Mouse (Mus musculus) liver, embryonic 12.5 days (tissue): Measurements from ENCODE around the gene Slc5a5. TPM values are rescaled to one million over a fixed set of nuclear protein-coding genes. Genes with fewer than 3 reads are reported as not detected.
A peak's percentile ranks its signal among the peaks of the same experiment; 100 is the strongest.
"Not testable (repeated sequence)": the region's sequence is repeated elsewhere in the genome, so short reads cannot be mapped to it uniquely, and the experiment has no call there.

Experiments
- ATAC-seq: fragments of 200-750 bp; cut with Nextera tagmentation; 2 replicates; pipeline ENCODE4 v1.8.0; 2017; ENCODE audit warnings: moderate number of reproducible peaks, mild to moderate bottlenecking, moderate library complexity
- H3K27ac ChIP-seq: fragments of 300-500 bp; sonication (generic); 2 replicates; pipeline ENCODE4 v1.5.1; 2016; ENCODE audit warnings: mild to moderate bottlenecking
- H3K27me3 ChIP-seq: fragments of 300-500 bp; sonication (generic); replicated peaks from 2 replicates; pipeline ENCODE4 v1.6.1; 2016; ENCODE audit warnings: mild to moderate bottlenecking, moderate library complexity
- H3K36me3 ChIP-seq: fragments of 300-500 bp; sonication (generic); 2 replicates; pipeline ENCODE4 v1.6.1; 2016; ENCODE audit warnings: mild to moderate bottlenecking, moderate library complexity
- H3K4me1 ChIP-seq: fragments of 300-500 bp; sonication (generic); 2 replicates; pipeline ENCODE4 v1.6.1; 2016
- H3K4me2 ChIP-seq: fragments of 300-500 bp; sonication (generic); 2 replicates; pipeline ENCODE4 v1.6.1; 2016; ENCODE audit warnings: mild to moderate bottlenecking, moderate library complexity
- H3K4me3 ChIP-seq: fragments of 300-500 bp; sonication (generic); 2 replicates; pipeline ENCODE4 v1.5.1; 2016; ENCODE audit warnings: mild to moderate bottlenecking, moderate library complexity
- H3K9ac ChIP-seq: fragments of 300-500 bp; sonication (generic); 2 replicates; pipeline ENCODE4 v1.6.1; 2016; ENCODE audit warnings: mild to moderate bottlenecking, moderate library complexity
- H3K9me3 ChIP-seq: fragments of 300-500 bp; sonication (generic); replicated peaks from 2 replicates; pipeline ENCODE4 v1.6.1; 2016; ENCODE audit warnings: mild to moderate bottlenecking, moderate library complexity
- WGBS: fragments of 180-500 bp; shearing (Covaris S2); methylation state at CpG from one replicate; pipeline ENCODE4 v1.1.7; 2016; ENCODE audit not compliant: insufficient replicate concordance; 5-methylcytosine and 5-hydroxymethylcytosine counted together
- polyA plus RNA-seq: library from polyadenylated mRNA; unstranded; fragments of >200 nt; fragmentation: Nextera tagmentation; extraction: Ambion mirVana; gene quantifications from 2 replicates; pipeline ENCODE4 v1.2.1, GENCODE M21; 2016

Slc5a5 gene
- polyA plus RNA-seq, 1 experiment from 2014 or later, result 0.11 TPM

DNA sequence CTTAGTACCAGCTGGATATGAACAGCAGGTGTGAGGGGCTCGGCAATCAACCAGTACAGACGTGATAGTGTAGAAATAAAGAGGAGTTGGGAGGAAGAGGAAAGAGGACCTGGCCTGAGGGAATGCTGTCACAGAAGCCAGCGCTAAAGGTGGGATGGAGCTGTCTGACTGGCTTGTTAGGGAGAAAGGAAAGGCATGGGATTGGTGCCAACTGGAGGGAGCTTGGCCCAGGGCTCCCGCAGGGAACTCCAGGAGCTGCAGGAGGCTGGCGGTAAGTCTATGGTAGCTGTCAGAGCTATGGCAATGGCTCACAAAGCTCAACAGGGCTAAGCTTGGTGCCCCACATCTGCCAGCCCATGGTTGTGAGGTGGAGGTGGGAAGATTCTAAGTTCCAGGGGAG is 9.7 kb upstream of the Slc5a5 start:
- Histone ChIP-seq H3K4me1 (peaks cover 42% of the 10 kb centered on the region), H3K9ac (no peak overlapping the region), H3K36me3 (no peaks in the 10 kb centered on the region), H3K9me3 (no peaks in the 10 kb centered on the region), H3K27ac (no peak overlapping the region), H3K27me3 (peaks cover 6% of the 10 kb centered on the region; the same call in 1 of the 2 replicates), H3K4me2 (no peak overlapping the region), H3K4me3 (no peak overlapping the region)
- 51% methylated on average over 5 of the region's 5 CpGs for WGBS
- ATAC-seq, result no peak

DNA sequence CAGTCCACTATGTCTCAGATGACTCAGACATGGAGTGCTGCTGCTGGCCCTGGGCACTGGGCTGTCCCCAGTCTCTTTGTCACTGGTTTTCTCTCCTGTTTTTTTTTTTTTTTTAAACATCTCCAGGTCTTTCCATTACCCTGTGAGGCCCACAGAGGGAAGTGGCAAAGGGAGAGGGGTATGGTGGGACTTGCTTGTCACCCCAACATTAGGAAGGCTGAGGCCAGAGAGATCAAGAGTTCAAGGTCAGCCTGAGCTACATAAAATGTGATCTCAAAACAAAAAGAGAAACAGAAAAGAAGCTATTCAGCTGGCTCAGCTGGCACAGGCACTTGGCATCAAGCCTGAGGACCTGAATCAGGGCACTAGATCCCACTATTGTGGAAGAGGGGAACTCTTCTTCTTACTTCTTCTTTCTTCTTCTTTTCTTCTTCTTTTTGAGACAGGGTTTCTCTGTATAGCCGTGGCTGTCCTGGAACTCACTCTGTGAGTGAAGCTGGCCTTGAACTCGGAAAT is 8.4 kb upstream of the Slc5a5 start:
- no peak overlapping the region for H3K27ac ChIP-seq
- ATAC-seq, result no peak
- H3K9me3 ChIP-seq, result no peaks in the 10 kb centered on the region
- H3K36me3 ChIP-seq, result peaks cover 6% of the 10 kb centered on the region
- peaks cover 6% of the 10 kb centered on the region; the same call in 1 of the 2 replicates for H3K27me3 ChIP-seq
- 56% methylated on average over 2 of the region's 2 CpGs for WGBS
- H3K4me3 ChIP-seq, result no peak overlapping the region
- H3K9ac ChIP-seq, result no peak overlapping the region
- no peak overlapping the region for H3K4me2 ChIP-seq
- peaks cover 38% of the 10 kb centered on the region for H3K4me1 ChIP-seq

DNA sequence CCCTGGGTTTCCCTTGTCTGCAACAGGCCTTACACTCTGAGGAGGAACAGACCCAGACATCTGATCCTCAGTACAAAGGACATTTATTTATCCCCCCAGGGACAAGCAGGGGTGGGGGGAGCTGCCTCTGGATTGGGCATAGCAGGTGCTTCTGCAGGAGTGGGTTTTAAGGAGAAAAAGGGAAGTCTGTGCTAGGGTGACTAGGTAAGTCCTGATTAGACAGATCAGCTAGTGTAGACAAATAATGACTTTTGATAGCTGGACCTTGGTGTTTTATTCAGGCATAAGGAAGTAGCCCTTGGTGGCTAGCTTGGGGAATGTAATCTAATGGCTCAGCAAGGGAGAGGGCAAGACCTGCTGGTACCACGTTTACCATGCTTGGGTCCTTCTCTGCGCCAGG is 6.7 kb upstream of the Slc5a5 start:
- Histone ChIP-seq H3K4me1 (peaks cover 34% of the 10 kb centered on the region), H3K9ac (no peak overlapping the region), H3K4me2 (no peak overlapping the region), H3K36me3 (peaks cover 23% of the 10 kb centered on the region), H3K27me3 (peaks cover 8% of the 10 kb centered on the region; the same call in 1 of the 2 replicates), H3K9me3 (no peaks in the 10 kb centered on the region), H3K27ac (no peak overlapping the region; the same call in 1 of the 2 replicates), H3K4me3 (no peak overlapping the region)
- ATAC-seq, result no peak
- 72% methylated on average over 2 of the region's 2 CpGs for WGBS

DNA sequence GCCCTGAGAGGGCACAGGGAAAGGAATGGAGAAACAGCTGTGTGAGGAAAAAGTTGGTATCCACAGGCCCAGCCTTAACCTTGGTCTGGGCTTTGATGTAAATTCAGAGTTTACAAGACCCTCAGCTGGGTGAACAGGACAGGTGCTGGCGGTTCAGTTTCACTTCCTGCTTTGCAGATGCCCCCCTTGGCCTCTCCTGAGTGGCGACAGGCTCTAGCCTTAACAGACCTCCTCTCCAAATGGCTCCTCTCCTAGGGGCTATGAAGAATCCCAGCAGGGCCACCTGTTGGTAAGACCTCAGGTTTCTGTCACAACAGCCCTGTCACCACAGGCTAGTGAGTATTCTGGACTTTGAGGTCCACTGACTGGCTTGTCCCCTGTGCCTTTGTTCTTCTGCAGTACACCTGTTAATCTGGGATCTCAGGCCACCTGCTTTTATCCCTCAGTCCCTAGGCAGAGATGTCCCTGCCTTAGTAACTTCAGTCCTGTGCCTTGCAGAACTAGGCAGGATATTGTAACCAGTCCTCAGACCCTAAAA is 6.2 kb upstream of the Slc5a5 start:
- Histone ChIP-seq H3K4me3 (no peak overlapping the region), H3K9ac (peak overlapping the region; percentile 79; the same call in 1 of the 2 replicates), H3K36me3 (peaks cover 28% of the 10 kb centered on the region), H3K4me2 (peak overlapping the region; percentile 76), H3K27me3 (peaks cover 13% of the 10 kb centered on the region), H3K9me3 (no peaks in the 10 kb centered on the region), H3K27ac (no peak overlapping the region; the same call in 1 of the 2 replicates), H3K4me1 (peaks cover 29% of the 10 kb centered on the region)
- 44% methylated on average over 2 of the region's 2 CpGs for WGBS
- ATAC-seq, result no peak

DNA sequence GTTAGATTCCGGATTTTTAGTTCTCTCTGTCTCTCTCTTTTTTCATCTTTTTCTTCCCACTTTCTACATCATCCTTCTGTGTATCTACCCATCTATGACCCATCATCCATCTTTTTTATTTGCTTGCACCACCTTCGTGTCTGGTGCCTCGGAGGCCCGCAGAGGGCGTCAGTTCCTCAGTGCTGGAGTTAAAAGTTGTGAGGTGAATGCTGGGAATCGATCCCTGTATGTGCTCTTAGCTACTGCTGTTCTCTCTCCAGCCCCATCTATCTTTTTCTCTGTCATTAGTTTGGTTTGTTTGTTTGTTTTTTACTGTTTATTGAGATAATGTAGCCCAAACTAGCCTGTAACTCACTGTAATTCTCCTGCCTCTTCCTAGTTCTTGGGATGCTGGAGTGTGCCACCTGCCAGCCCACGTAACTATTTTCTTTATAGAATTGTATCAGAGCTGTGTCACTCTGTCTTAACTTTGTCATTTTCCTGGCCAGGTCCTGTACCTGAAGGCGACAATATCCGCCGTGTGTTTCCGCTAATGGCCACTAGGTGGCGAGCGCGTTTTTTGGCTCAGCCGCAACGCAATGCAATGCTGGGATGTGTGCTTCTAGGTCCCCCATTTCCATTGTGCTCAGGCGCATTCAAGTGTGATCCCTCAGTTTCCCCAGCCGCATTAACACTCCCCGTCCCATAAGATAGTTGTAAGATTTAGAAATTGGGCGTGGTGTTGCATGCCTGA is 5.3 kb upstream of the Slc5a5 start:
- under 1% methylated on average over 20 of the region's 20 CpGs for WGBS
- Histone ChIP-seq H3K4me2 (peak overlapping the region; percentile 76), H3K27ac (peak overlapping the region; percentile 88), H3K4me1 (peaks cover 34% of the 10 kb centered on the region), H3K36me3 (peaks cover 35% of the 10 kb centered on the region), H3K4me3 (peak overlapping the region; percentile 82), H3K27me3 (peaks cover 22% of the 10 kb centered on the region), H3K9me3 (no peaks in the 10 kb centered on the region), H3K9ac (peak overlapping the region; percentile 79)
- ATAC-seq, result peak; percentile 42

DNA sequence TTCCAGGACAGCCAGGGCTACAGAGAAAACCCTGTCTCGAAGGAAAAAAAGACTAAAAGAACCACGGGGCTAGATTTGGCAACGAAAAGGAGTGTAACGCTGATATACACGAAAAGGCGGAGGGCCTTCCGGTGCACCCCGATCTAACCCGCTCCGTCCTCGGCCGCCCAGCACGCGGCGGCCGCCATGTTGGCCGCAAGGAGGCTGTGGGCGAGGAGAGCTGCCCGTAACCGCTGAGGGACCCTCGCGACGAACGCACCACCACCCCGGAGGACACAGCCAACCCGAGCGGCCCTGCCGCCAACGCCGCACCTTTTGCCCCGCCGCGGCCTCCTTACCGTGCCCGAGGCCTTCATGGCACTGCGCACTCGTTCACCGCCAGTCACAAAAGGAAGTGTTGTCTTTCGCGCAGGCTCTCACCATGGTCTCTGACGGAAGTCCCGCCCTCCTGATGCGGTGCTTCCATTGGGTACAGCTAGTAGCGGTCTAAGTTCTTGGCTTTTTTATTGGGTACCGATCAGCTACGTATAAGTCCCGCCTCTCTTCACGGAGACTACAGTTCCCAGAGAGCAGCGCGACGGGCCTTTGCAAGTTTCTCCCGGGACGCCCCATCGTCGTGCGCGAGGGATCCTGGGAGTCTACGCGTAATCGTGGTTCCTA is 4.6 kb upstream of the Slc5a5 start, which contains the start of gene Rpl18a:
TSS of gene Rpl18a (minus strand) at position 392 of the 660 bp plus-strand sequence.
- H3K27ac ChIP-seq, result peak within 1 kb of the TSS; percentile 88
- H3K27me3 ChIP-seq, result peaks cover 24% of the 10 kb centered on the region
- H3K4me3 ChIP-seq, result peak within 1 kb of the TSS; percentile 82
- peak; percentile 94 for ATAC-seq
- peak within 1 kb of the TSS; percentile 84 for H3K4me2 ChIP-seq
- H3K9me3 ChIP-seq, result no peaks in the 10 kb centered on the region
- under 1% methylated on average over 60 of the region's 60 CpGs for WGBS
- H3K4me1 ChIP-seq, result peaks cover 41% of the 10 kb centered on the region
- peaks cover 35% of the 10 kb centered on the region for H3K36me3 ChIP-seq
- H3K9ac ChIP-seq, result peak within 1 kb of the TSS; percentile 91

DNA sequence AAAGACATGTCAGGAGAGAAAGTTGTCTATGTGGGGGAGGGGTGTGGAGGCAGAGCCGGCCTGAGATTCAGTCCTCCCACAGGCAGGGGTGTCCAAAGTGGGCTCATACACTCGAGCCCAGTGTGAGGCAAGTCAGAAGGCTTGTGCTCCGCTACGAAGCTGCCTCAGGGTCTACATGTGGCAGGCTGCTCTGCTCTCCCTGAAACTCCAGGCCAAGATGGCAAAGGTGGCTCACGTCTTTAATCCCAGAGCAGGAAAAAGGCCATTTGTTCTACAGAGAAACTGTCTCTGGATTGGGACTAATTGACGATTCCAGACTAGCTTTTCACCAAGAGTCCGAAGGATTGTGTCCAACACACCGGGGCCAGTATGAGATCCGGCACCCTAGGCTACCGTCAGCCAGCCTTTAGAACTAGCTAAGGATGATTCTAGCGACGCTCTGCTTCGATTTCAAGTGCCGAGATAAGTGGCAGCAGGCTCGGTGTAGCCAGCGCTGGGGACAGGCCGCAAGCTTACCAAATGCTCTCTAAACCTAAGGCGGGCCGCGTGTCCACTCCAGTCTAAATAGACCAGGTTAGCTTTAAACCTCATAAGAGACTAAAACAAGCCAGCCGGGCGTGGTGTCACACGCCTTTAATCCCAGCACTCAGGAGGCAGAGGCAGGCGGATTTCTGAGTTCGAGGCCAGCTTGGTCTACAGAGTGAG is 3.9 kb upstream of the Slc5a5 start:
- Histone ChIP-seq H3K4me1 (peaks cover 48% of the 10 kb centered on the region), H3K27me3 (peaks cover 30% of the 10 kb centered on the region), H3K9ac (peak overlapping the region; percentile 91), H3K4me2 (peak overlapping the region; percentile 84), H3K36me3 (peaks cover 35% of the 10 kb centered on the region), H3K4me3 (peak overlapping the region; percentile 82), H3K27ac (peak overlapping the region; percentile 74), H3K9me3 (no peaks in the 10 kb centered on the region)
- 1% methylated on average over 25 of the region's 25 CpGs for WGBS
- ATAC-seq, result no peak

DNA sequence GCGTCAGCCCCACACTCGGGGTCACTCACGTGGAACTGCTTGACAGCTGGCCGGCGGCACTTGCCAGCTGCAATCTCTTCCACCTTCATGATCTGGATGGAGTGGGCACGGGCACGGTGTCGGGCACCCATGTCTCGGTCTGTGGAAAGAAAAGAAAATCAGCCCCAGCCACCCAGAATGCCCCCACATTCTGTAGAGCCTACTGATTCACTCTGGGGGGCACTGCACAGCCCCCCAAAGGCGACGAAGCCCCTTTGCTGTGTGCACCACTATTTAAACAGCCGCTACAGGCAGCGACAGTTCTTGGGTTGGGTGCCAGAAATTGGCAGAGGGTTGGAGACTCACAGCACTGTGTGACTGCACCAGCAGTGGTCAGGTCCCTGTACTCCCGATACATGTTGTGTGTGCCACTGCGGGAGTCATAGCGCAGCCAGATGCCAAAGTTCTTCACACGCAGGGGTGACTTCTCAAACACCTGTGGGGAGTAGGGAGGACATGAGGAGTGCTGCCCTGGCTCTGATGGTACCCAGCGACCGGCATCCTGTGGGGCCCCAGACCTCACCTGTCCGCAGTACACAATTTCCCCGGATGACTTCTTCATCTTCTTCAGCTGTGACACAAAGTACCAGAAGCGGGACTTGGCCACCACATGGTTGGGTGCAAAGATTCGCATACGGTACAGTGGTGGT is 3.2 kb upstream of the Slc5a5 start:
- ATAC-seq, H3K9me3 ChIP-seq: not testable (repeated sequence)
- Histone ChIP-seq H3K4me1 (peaks cover 52% of the 10 kb centered on the region), H3K36me3 (peaks cover 35% of the 10 kb centered on the region), H3K27ac (peak overlapping the region; percentile 74), H3K9ac (peak overlapping the region; percentile 91), H3K4me2 (peak overlapping the region; percentile 84), H3K27me3 (peaks cover 37% of the 10 kb centered on the region), H3K4me3 (peak overlapping the region; percentile 82)
- 65% methylated on average over 24 of the region's 24 CpGs for WGBS

DNA sequence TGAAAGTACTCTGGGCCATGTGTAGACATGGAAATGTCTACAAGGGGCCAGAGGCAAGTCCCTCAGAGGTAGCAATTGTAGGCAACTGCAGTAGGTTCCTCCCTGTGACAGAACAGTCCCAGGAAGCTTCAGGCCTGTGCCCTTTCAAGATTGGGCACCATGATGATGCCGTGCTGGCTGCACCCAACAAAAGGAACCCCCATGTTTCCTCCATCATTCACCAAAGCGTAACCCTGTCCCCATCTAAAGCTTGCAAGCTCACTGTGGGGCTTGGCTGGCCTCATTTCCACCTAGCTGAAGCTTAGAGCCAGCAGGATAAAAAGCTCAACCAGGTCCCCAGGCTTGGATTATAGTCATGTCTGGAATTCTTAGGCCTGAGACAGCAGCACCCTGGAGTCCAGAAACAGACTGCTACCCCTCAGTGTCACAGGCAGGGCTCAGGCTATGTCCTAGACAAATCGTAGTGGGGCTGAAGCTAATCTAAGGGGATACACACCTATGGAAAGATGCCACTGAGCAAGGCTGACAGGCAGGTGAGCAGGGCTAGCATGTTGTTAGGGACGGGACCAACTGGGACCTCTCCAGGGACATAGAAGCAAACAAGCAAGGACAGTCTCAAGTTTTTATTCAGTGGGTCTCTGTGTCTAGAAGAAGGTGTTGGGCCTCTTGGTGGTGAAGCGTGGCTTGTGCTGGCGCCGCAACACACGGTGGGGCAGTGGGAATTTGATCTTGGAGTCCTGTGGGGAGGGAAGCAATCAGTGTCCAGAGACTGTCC is 2.4 kb upstream of the Slc5a5 start:
- ATAC-seq, result no peak
- Histone ChIP-seq H3K4me3 (peak overlapping the region; percentile 82), H3K9ac (peak overlapping the region; percentile 91; the same call in 1 of the 2 replicates), H3K4me2 (peak overlapping the region; percentile 84; the same call in 1 of the 2 replicates), H3K27ac (peak overlapping the region; percentile 74), H3K36me3 (peaks cover 35% of the 10 kb centered on the region), H3K27me3 (peaks cover 45% of the 10 kb centered on the region), H3K4me1 (peaks cover 52% of the 10 kb centered on the region), H3K9me3 (no peaks in the 10 kb centered on the region)
- WGBS, result 84% methylated on average over 8 of the region's 8 CpGs

DNA sequence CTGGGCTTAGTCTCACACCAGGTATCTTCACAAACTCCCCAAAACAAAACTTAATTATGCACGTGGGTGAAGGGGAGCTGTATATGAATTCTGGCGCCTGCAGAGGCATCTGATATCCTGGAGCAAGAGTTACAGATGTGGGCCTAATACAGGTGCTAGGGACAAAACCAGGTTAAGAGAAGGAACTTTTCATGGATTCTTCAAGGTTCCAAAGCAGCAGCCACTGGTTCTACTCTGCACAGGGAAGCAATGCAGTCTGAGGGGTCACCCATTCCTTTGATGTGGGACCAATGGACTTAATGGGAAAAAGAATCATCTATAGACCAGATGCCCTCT is 1.8 kb upstream of the Slc5a5 start:
- 65% methylated on average over 2 of the region's 2 CpGs for WGBS
- ATAC-seq, result no peak

More for the DNA sequence above, 1.8 kb upstream of the Slc5a5 start:
- H3K4me2 ChIP-seq, result no peak overlapping the region
- no peak overlapping the region for H3K4me3 ChIP-seq
- H3K27ac ChIP-seq, result peak overlapping the region; percentile 74; the same call in 1 of the 2 replicates
- H3K9me3 ChIP-seq, result no peaks in the 10 kb centered on the region
- peaks cover 50% of the 10 kb centered on the region for H3K27me3 ChIP-seq
- peaks cover 35% of the 10 kb centered on the region for H3K36me3 ChIP-seq
- no peak overlapping the region for H3K9ac ChIP-seq
- peaks cover 52% of the 10 kb centered on the region for H3K4me1 ChIP-seq
